Mouse (Mus musculus) brain, embryonic 14.5 days (tissue): ENCODE measurements at regions not wholly inside any gene's neighbourhood (a gene's known extent, or its start where the extent isn't known, plus 50 kb on each side); places are given as distances from the start of the nearest gene placed in this dataset.

ENCODE experiments used
- DNase-seq: peaks from one replicate; pipeline ENCODE4 v3.0.0-alpha.2; 2011; ENCODE audit warnings: low read depth
- CTCF ChIP-seq: fragments of 200-500 bp; IDR thresholded peaks from 2 replicates; pipeline ENCODE4 v1.5.1; 2012; ENCODE audit warnings: inconsistent platforms, mild to moderate bottlenecking, moderate library complexity, borderline replicate concordance; ENCODE audit not compliant: insufficient read depth, insufficient read length; ENCODE audit errors: extremely low read depth
- POLR2A ChIP-seq: fragments of 200-500 bp; IDR thresholded peaks from 2 replicates; pipeline ENCODE4 v1.6.1; 2012; ENCODE audit warnings: mild to moderate bottlenecking, inconsistent platforms, borderline replicate concordance; ENCODE audit not compliant: poor library complexity, insufficient read depth, insufficient read length, severe bottlenecking; ENCODE audit errors: extremely low read depth

- DNase-seq: no peak
- TF ChIP-seq CTCF (no peak), POLR2A (no peak)
These were observed 76.2 kb upstream of the Cpeb2 start for GRCm38 (mm10) chr5:43156771-43157170.

- TF ChIP-seq POLR2A (no peak), CTCF (no peak)
- DNase-seq: no peak
These were observed 72.8 kb upstream of the Cpeb2 start for GRCm38 (mm10) chr5:43160140-43160539.

GRCm38 (mm10) chr5:43181475-43181874 lies 51.5 kb upstream of the Cpeb2 start:
- TF ChIP-seq POLR2A (no peak), CTCF (no peak)
- DNase-seq: no peak
